11 mouse cellular contexts compared by ENCODE assay signal in genomic region chr8:12401391-12402270, GRCm38 (mm10). TPM values are rescaled to one million over a fixed set of nuclear protein-coding genes. Genes with fewer than 3 reads are reported as not detected.
DNase-seq lines count a peak whose midpoint lies in the region; ATAC-seq lines count a peak whose summit lies in the region.
"Had no signal": no experiment of that assay in that cellular context is flagged by ENCODE, and none has a peak within 500 bp of the region (broad histone marks: within the 10 kb centered on the region; RNA-seq: fewer than 3 reads in every experiment).

No protein-coding gene starts in this region.

- H3K9ac ChIP-seq in forebrain, embryonic 12.5 days, result peak overlapping the region; percentile 86
- no peak overlapping the region for H3K9ac ChIP-seq in limb, embryonic 15.5 days

- WGBS in forebrain, embryonic 12.5 days, result under 1% methylated on average over 35 of the region's 35 CpGs
- 2% methylated on average over 35 of the region's 35 CpGs for WGBS in limb, embryonic 15.5 days

- peak overlapping the region; percentile 97 for H3K27ac ChIP-seq in forebrain, embryonic 12.5 days
- H3K27ac ChIP-seq in limb, embryonic 15.5 days, result no peak overlapping the region

- peak; percentile 45 to 55 for DNase-seq in cerebellum, postnatal 10 days
- DNase-seq in cerebellum, adult 11-12 months, result no peak
- peak; percentile 46 for DNase-seq in ES-CJ7 (ENCODE audit: low read depth, low spot score)
- no peak for DNase-seq in adrenal gland, postnatal 10 days
- DNase-seq in left cerebral cortex, adult 8-10 months (ENCODE audit: low spot score in 2 of 2), result no peak
- DNase-seq: kidney, adult 18-20 months; spleen, adult 18-20 months had no signal

- peaks cover 40% of the 10 kb centered on the region for H3K27me3 ChIP-seq in forebrain, embryonic 12.5 days
- peaks cover 96% of the 10 kb centered on the region for H3K27me3 ChIP-seq in limb, embryonic 15.5 days

- peak overlapping the region; percentile 82 for H3K4me2 ChIP-seq in forebrain, embryonic 12.5 days
- H3K4me2 ChIP-seq in limb, embryonic 15.5 days, result no peak overlapping the region

- no peaks in the 10 kb centered on the region; the same call in 1 of the 2 replicates for H3K36me3 ChIP-seq in forebrain, embryonic 12.5 days (replicated peaks)
- H3K36me3 ChIP-seq in limb, embryonic 15.5 days, result no peaks in the 10 kb centered on the region

- no peaks in the 10 kb centered on the region for H3K9me3 ChIP-seq in forebrain, embryonic 12.5 days
- H3K9me3 ChIP-seq in limb, embryonic 15.5 days, result no peaks in the 10 kb centered on the region

- peak; percentile 21 for ATAC-seq in forebrain, embryonic 12.5 days (ENCODE audit: low FRiP score)
- ATAC-seq in limb, embryonic 15.5 days (ENCODE audit: insufficient number of reproducible peaks, low FRiP score, low TSS enrichment, low read depth), result no peak
- ATAC-seq in megakaryocyte, adult 5-6 weeks (ENCODE audit: poor library complexity, severe bottlenecking), result no peak

- H3K4me1 ChIP-seq in forebrain, embryonic 12.5 days, result peaks cover 63% of the 10 kb centered on the region
- H3K4me1 ChIP-seq in limb, embryonic 15.5 days, result peaks cover 21% of the 10 kb centered on the region

- H3K4me3 ChIP-seq in forebrain, embryonic 12.5 days (replicated peaks), result peak overlapping the region; percentile 89
- H3K4me3 ChIP-seq in limb, embryonic 15.5 days, result peak overlapping the region; percentile 8; the same call in 1 of the 2 replicates

RNA-seq across cellular contexts. Expression of gene Sox1, which starts 6.5 kb away (rescaled TPM):
- polyA plus RNA-seq in forebrain, embryonic 12.5 days (2016; fragmentation: Nextera tagmentation; extraction: Ambion mirVana), result 9.6 and 11.0 TPM in 2 replicates
- not detected in 2 replicates for polyA plus RNA-seq in limb, embryonic 15.5 days (2015; fragmentation: Nextera tagmentation; extraction: Ambion mirVana)
- total RNA-seq in adrenal gland, postnatal 10 days (2021), result not detected
- not detected in 2 replicates for total RNA-seq in megakaryocyte, adult 5-6 weeks (2015)
- total RNA-seq in megakaryocyte, adult 5-6 weeks (2017), result not detected in 2 replicates
- total RNA-seq in left cerebral cortex, adult 8-10 months (2022), result 10 to 100 TPM; 10.9 to 14.2 (median 13.0) TPM
- polyA plus RNA-seq: gonadal fat pad, adult 2 months had no signal

Comparison
In these comparisons a context has a peak if more than half of its experiments do, and no peak if none do; other contexts are left out.
1. DNase-seq: peak in cerebellum, postnatal 10 days (2 of 2) and ES-CJ7 (single experiment); none in cerebellum, adult 11-12 months (single experiment), adrenal gland, postnatal 10 days (single experiment) and left cerebral cortex, adult 8-10 months (0 of 2).
2. RNA of gene Sox1, which starts 6.5 kb away (total RNA-seq): 10.9 to 14.2 TPM in left cerebral cortex, adult 8-10 months; not detected in adrenal gland, postnatal 10 days and not detected in megakaryocyte, adult 5-6 weeks; every median in the first group is over 10 times any median in the second.